Mouse (Mus musculus): ENCODE measurements around the gene Asic1. TPM values are rescaled to one million over a fixed set of nuclear protein-coding genes. Genes with fewer than 3 reads are reported as not detected.

Gene Asic1
- polyA plus RNA-seq, 1 experiment from 2014 or later = 62.6 TPM

DNA sequence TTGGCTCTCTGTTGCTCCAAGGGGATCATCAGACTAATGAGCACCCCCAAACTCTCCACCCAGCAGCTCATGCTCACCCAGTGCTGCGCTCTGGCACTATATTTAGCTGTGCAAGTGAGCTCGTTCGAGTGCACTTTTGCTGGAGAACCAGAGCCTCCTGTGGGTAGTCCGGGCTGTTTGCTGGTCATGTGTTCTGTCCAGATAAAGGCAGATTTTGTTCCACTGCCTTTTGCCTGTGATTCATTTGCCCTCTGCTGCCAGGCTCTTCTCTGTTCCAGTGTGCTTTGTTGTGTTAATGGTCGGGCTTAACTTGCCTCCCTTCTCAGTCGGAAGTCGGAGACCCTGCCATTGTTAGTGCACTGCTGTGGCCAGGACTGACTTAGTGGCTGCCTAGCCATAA lies 34.7 kb downstream of the Asic1 start:
- ATAC-seq (ENCODE audit: low FRiP score, low read depth) = peak; percentile 15; the same call in 1 of the 2 replicates
- H3K9ac ChIP-seq = peak overlapping the region; percentile 94
- H3K4me3 ChIP-seq = peak overlapping the region; percentile 78
- WGBS = 12% methylated on average over 7 of the region's 7 CpGs
- no peaks in the 10 kb centered on the region for H3K9me3 ChIP-seq
- peak overlapping the region; percentile 91 for H3K27ac ChIP-seq
- peaks cover 42% of the 10 kb centered on the region for H3K36me3 ChIP-seq
- peaks cover 38% of the 10 kb centered on the region for H3K4me1 ChIP-seq
- H3K4me2 ChIP-seq (replicated peaks) = peak overlapping the region; percentile 97
- no peaks in the 10 kb centered on the region for H3K27me3 ChIP-seq (replicated peaks)

GRCm38 (mm10) chr15:99705440-99706048 lies 35.4 kb downstream of the Asic1 start, which contains the start of gene Gm17349:
TSS of gene Gm17349 (minus strand) at chr15:99705490.
- Histone ChIP-seq H3K36me3 (peaks cover 49% of the 10 kb centered on the region), H3K4me3 (peak within 1 kb of the TSS; percentile 78), H3K9me3 (no peaks in the 10 kb centered on the region), H3K4me2 (replicated peaks) (peak within 1 kb of the TSS; percentile 97), H3K27me3 (replicated peaks) (no peaks in the 10 kb centered on the region), H3K4me1 (peaks cover 38% of the 10 kb centered on the region), H3K9ac (peak within 1 kb of the TSS; percentile 94), H3K27ac (peak within 1 kb of the TSS; percentile 91)
- ATAC-seq (ENCODE audit: low FRiP score, low read depth) = no peak
- WGBS = 65% methylated on average over 11 of the region's 11 CpGs

GRCm38 (mm10) chr15:99708176-99708575 lies 38.0 kb downstream of the Asic1 start:
- Histone ChIP-seq H3K9me3 (no peaks in the 10 kb centered on the region), H3K27me3 (replicated peaks) (no peaks in the 10 kb centered on the region), H3K4me2 (replicated peaks) (no peak overlapping the region), H3K36me3 (peaks cover 75% of the 10 kb centered on the region), H3K9ac (no peak overlapping the region), H3K4me3 (no peak overlapping the region), H3K4me1 (peaks cover 30% of the 10 kb centered on the region), H3K27ac (no peak overlapping the region)
- 98% methylated on average over 13 of the region's 13 CpGs for WGBS
- ATAC-seq (ENCODE audit: low FRiP score, low read depth) = no peak

DNA sequence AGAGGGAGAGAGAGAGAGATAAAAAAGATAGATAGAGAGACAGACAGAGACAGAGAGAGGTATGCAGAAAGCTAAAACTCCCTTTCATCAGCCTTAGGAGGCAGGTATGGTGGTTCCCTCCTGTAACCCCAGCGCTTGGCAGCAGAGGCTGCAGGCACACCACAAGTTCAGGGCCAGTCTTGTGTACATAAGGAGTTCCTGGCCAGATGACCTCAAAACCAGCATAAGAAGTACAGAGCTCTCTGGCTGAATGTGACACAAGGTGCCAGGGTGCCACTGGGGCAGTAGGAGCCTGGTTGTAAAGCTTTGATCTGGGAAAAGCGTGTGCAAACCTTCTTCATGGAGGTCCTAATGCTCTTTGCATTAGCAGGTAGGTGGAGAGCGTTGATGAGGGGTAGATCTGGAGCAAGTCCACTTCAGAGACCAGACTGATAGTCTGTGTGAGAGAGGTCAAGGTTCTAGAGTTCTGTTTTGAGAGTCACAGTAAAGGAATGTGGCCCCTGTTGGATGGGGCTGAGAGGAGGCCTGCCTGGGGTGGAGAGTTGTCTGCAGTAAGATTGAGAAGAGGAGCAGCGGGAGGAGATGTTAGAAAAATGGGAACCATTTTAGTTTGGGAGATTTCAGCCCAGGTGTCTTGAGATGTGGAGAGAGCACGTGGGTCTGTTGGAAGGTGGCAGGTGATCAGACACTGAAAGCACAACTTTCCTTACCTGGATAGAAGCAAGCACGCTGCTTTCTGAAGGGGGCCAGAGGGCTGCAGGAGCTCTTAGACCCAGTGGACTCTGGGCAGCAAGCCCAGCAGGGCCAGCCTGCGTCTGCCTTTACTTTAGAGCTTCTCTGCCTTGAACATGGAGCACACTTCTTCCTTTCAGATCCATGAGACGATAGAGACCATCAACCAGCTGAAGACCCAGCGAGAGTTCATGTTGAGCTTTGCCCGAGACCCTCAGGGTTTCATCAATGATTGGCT lies 40.3 kb downstream of the Asic1 start:
- H3K27me3 ChIP-seq (replicated peaks) = no peaks in the 10 kb centered on the region
- no peak overlapping the region for H3K4me3 ChIP-seq
- H3K9me3 ChIP-seq = no peaks in the 10 kb centered on the region
- no peak overlapping the region for H3K4me2 ChIP-seq (replicated peaks)
- no peak overlapping the region for H3K27ac ChIP-seq
- H3K9ac ChIP-seq = 0 out of 2 replicates have a peak overlapping the region, but pooled peaks have one; percentile 17
- H3K4me1 ChIP-seq = peaks cover 12% of the 10 kb centered on the region
- H3K36me3 ChIP-seq = peaks cover 91% of the 10 kb centered on the region
- no peak for ATAC-seq (ENCODE audit: low FRiP score, low read depth)
- WGBS = 93% methylated on average over 10 of the region's 10 CpGs

- Histone ChIP-seq H3K9ac (no peak overlapping the region), H3K9me3 (no peaks in the 10 kb centered on the region), H3K4me3 (no peak overlapping the region), H3K27ac (no peak overlapping the region), H3K27me3 (replicated peaks) (no peaks in the 10 kb centered on the region), H3K4me1 (peaks cover 18% of the 10 kb centered on the region), H3K4me2 (replicated peaks) (no peak overlapping the region; the same call in 1 of the 2 replicates), H3K36me3 (peaks cover 84% of the 10 kb centered on the region)
- ATAC-seq (ENCODE audit: low FRiP score, low read depth) = no peak
- WGBS = 76% methylated on average over 3 of the region's 3 CpGs
Measured at GRCm38 (mm10) chr15:99711491-99711890, 41.3 kb downstream of the Asic1 start.

GRCm38 (mm10) chr15:99712666-99713559 lies 42.7 kb downstream of the Asic1 start:
- Histone ChIP-seq H3K9me3 (no peaks in the 10 kb centered on the region), H3K36me3 (peaks cover 76% of the 10 kb centered on the region), H3K27ac (0 out of 2 replicates have a peak overlapping the region, but pooled peaks have one; percentile 39), H3K4me2 (replicated peaks) (no peak overlapping the region), H3K4me3 (no peak overlapping the region), H3K9ac (no peak overlapping the region), H3K4me1 (peaks cover 19% of the 10 kb centered on the region), H3K27me3 (replicated peaks) (no peaks in the 10 kb centered on the region)
- 70% methylated on average over 13 of the region's 13 CpGs for WGBS
- ATAC-seq (ENCODE audit: low FRiP score, low read depth) = no peak

- 86% methylated on average over 3 of the region's 3 CpGs for WGBS
- Histone ChIP-seq H3K4me1 (peaks cover 19% of the 10 kb centered on the region), H3K27ac (0 out of 2 replicates have a peak overlapping the region, but pooled peaks have one; percentile 12)
Measured at GRCm38 (mm10) chr15:99713569-99713968, 43.4 kb downstream of the Asic1 start.

GRCm38 (mm10) chr15:99714206-99714605 lies 44.0 kb downstream of the Asic1 start:
- no peak overlapping the region for H3K4me2 ChIP-seq (replicated peaks)
- H3K4me3 ChIP-seq = no peak overlapping the region
- H3K27me3 ChIP-seq (replicated peaks) = no peaks in the 10 kb centered on the region
- 73% methylated on average over 4 of the region's 4 CpGs for WGBS
- H3K9ac ChIP-seq = no peak overlapping the region
- H3K27ac ChIP-seq = no peak overlapping the region
- ATAC-seq (ENCODE audit: low FRiP score, low read depth) = no peak
- H3K4me1 ChIP-seq = peaks cover 19% of the 10 kb centered on the region
- H3K36me3 ChIP-seq = peaks cover 72% of the 10 kb centered on the region
- H3K9me3 ChIP-seq = no peaks in the 10 kb centered on the region

More at GRCm38 (mm10) chr15:99713569-99713968, 43.4 kb downstream of the Asic1 start:
- Histone ChIP-seq H3K27me3 (replicated peaks) (no peaks in the 10 kb centered on the region), H3K4me2 (replicated peaks) (no peak overlapping the region), H3K36me3 (peaks cover 75% of the 10 kb centered on the region), H3K4me3 (no peak overlapping the region), H3K9ac (no peak overlapping the region), H3K9me3 (no peaks in the 10 kb centered on the region)
- no peak for ATAC-seq (ENCODE audit: low FRiP score, low read depth)

- no peaks in the 10 kb centered on the region for H3K27me3 ChIP-seq (replicated peaks)
- H3K4me2 ChIP-seq (replicated peaks) = no peak overlapping the region
- peaks cover 68% of the 10 kb centered on the region for H3K36me3 ChIP-seq
- no peaks in the 10 kb centered on the region for H3K9me3 ChIP-seq
- no peak overlapping the region for H3K9ac ChIP-seq
- peak; percentile 22; the same call in 1 of the 2 replicates for ATAC-seq (ENCODE audit: low FRiP score, low read depth)
- H3K4me1 ChIP-seq = peaks cover 19% of the 10 kb centered on the region
- no peak overlapping the region for H3K27ac ChIP-seq
- WGBS = 55% methylated on average over 7 of the region's 7 CpGs
- no peak overlapping the region for H3K4me3 ChIP-seq
Measured at GRCm38 (mm10) chr15:99714858-99715257, 44.7 kb downstream of the Asic1 start.

GRCm38 (mm10) chr15:99715361-99715865 lies 45.2 kb downstream of the Asic1 start:
- peaks cover 19% of the 10 kb centered on the region for H3K4me1 ChIP-seq
- no peaks in the 10 kb centered on the region for H3K27me3 ChIP-seq (replicated peaks)
- no peaks in the 10 kb centered on the region for H3K9me3 ChIP-seq
- 80% methylated on average over 13 of the region's 13 CpGs for WGBS
- no peak overlapping the region for H3K4me3 ChIP-seq
- peaks cover 68% of the 10 kb centered on the region for H3K36me3 ChIP-seq
- no peak overlapping the region for H3K27ac ChIP-seq
- H3K4me2 ChIP-seq (replicated peaks) = no peak overlapping the region
- ATAC-seq (ENCODE audit: low FRiP score, low read depth) = peak; percentile 26; the same call in 1 of the 2 replicates
- no peak overlapping the region for H3K9ac ChIP-seq

GRCm38 (mm10) chr15:99715982-99716746 lies 46.0 kb downstream of the Asic1 start:
- no peaks in the 10 kb centered on the region for H3K9me3 ChIP-seq
- no peak overlapping the region for H3K27ac ChIP-seq
- peaks cover 19% of the 10 kb centered on the region for H3K4me1 ChIP-seq
- WGBS = 79% methylated on average over 11 of the region's 11 CpGs
- no peak overlapping the region for H3K4me3 ChIP-seq
- 0 out of 2 replicates have a peak, but pooled peaks have one; percentile 14 for ATAC-seq (ENCODE audit: low FRiP score, low read depth)
- peaks cover 68% of the 10 kb centered on the region for H3K36me3 ChIP-seq
- no peak overlapping the region; the same call in 1 of the 2 replicates for H3K9ac ChIP-seq
- no peak overlapping the region for H3K4me2 ChIP-seq (replicated peaks)
- no peaks in the 10 kb centered on the region for H3K27me3 ChIP-seq (replicated peaks)
